Mouse (Mus musculus): ENCODE data around the gene Shisal1. TPM values are rescaled to one million over a fixed set of nuclear protein-coding genes. Genes with fewer than 3 reads are reported as not detected.

Shisal1 gene
- not detected for polyA plus RNA-seq (2017; shearing (Covaris generic))

GRCm38 (mm10) chr15:84446997-84447396 lies at the start of gene Shisal1:
Gene Shisal1 (minus strand): TSS chr15:84447097.

Other genes starting within 250 kb of the Shisal1 start
- not detected for gene Parvb, start 215.1 kb downstream of the Shisal1 start, polyA plus RNA-seq (2017; shearing (Covaris generic))
- gene Parvg, start 123.1 kb downstream of the Shisal1 start, polyA plus RNA-seq (2017; shearing (Covaris generic)) = 158 TPM
- 4.6 TPM for gene Rtl6, start 110.7 kb upstream of the Shisal1 start, polyA plus RNA-seq (2017; shearing (Covaris generic))
- gene Prr5, start 222.5 kb upstream of the Shisal1 start, polyA plus RNA-seq (2017; shearing (Covaris generic)) = 0.62 TPM